Mouse (Mus musculus) left cerebral cortex, adult 8-10 months (tissue): ENCODE measurements around the gene Gria1. TPM values are rescaled to one million over a fixed set of nuclear protein-coding genes. Genes with fewer than 3 reads are reported as not detected.
A peak's percentile ranks its signal among the peaks of the same experiment; 100 is the strongest.

Experiments used
- DNase-seq, 2 experiments: peaks; one replicate each; pipeline ENCODE4 v3.0.0; 2022; ENCODE audit warnings: low spot score in 2 of 2
- total RNA-seq, 4 experiments: library from RNA; stranded (reverse); gene quantifications; 2 replicates each; pipeline ENCODE4 v1.2.4; 2022

Gene Gria1
- total RNA-seq, result 100 to 1,000 TPM; 226 to 288 (median 261) TPM

GRCm38 (mm10) chr11:57011024-57011690 is at the start of gene Gria1:
Gene Gria1 (plus strand): TSS chr11:57011387.
- DNase-seq, result no peak

- DNase-seq, result no peak
Observed at GRCm38 (mm10) chr11:56961751-56962150, 49.4 kb upstream of the Gria1 start.

GRCm38 (mm10) chr11:56972814-56973213 is 38.4 kb upstream of the Gria1 start:
- DNase-seq, result no peak

GRCm38 (mm10) chr11:56984321-56985000 is 26.7 kb upstream of the Gria1 start:
- no peak for DNase-seq

- no peak for DNase-seq
Observed at GRCm38 (mm10) chr11:56985457-56985856, 25.7 kb upstream of the Gria1 start.

DNA sequence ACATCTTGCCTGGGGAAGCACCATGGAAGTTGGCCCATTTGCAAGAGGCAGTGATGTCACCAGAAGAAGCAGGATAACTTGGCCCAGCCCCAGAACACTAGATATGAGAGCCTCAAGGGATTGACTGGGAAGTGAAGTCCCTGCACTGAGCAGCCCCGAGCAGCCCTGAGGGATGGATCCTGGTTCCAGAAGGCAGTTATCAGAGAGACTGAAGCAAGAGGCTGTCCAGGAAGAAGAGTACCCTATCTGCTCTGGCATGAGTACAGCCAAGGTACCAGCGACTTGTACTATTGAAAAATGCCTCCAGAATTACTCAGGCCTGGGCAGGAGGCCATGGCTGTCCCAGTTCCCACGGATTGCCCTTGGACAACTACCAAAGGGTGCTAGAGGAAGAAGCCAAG is 11.6 kb upstream of the Gria1 start:
- no peak for DNase-seq

- no peak for DNase-seq
Observed at GRCm38 (mm10) chr11:57004611-57005010, 6.6 kb upstream of the Gria1 start.

DNA sequence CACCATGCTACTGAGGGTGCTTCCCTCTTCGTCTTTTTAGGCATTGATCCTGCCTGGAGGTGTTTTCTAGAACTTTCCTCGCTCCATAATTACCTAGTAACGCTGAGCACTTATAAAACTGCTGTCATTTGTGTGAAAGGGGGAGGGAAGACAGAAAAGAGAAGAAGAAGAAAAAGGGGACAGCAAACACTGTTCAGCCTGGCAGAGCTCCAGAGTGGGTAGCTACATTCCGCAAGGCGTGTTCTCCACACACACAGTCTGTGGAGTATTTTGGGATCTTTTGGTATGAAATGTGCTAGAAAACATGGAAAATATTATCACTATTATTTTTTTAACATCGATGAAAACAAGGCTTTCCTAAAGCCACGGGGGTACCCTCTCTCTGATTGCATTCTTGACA is 5.8 kb upstream of the Gria1 start:
- DNase-seq, result no peak

- DNase-seq, result no peak
Observed at GRCm38 (mm10) chr11:57007790-57008189, 3.4 kb upstream of the Gria1 start.

DNA sequence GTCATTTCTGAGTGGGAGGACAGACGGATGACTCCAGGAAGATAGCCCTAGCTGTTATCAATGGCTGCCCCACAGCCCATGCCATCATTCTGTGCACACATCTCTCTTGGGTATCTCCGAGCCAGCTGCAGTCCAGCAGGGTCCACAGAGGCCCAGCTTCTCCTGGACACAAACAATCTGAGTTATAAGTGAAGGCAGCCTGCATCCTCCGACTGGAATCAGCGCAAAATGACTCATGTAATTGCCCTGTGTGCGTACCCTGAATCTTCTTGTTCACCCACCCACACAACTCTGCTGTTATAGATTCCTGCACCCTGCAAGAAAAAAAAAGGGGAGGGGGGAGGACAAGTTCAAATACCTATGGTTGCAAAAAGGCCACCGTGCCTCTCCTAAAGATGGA is 576 bp upstream of the Gria1 start:
- DNase-seq, result no peak

- DNase-seq, result peak; percentile 60 to 62
Observed at GRCm38 (mm10) chr11:57011691-57012039, 478 bp downstream of the Gria1 start.

DNA sequence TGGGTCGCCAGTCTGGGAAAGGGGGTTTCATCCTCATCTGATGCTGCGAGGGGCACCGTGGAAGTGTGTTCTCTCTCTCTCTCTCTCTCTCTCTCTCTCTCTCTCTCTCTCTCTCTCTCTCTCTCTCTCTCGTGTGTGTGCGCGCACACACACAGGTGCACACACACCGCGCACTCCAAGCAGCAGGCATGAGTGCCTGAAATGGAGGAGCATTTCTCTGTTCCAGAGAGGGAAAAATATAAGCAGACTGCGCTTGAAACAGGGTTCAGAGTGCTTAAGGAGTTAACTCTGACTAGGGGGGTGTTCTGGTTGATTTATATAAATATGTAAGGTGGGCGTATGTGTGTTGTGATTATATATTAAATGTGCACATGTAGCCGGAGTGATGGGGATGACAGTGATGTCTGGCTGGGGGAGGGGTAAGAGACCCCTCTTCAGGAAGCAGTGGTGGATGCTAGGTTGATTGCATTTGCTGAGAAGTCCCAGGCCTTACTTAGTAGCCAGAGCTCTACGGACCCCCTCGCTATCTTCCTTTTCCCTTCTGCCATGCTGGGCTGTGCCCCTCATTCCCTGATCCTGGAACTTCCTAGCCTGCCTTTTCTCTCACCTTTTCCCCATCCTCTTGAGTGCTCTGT is 1.2 kb downstream of the Gria1 start:
- DNase-seq, result no peak

DNA sequence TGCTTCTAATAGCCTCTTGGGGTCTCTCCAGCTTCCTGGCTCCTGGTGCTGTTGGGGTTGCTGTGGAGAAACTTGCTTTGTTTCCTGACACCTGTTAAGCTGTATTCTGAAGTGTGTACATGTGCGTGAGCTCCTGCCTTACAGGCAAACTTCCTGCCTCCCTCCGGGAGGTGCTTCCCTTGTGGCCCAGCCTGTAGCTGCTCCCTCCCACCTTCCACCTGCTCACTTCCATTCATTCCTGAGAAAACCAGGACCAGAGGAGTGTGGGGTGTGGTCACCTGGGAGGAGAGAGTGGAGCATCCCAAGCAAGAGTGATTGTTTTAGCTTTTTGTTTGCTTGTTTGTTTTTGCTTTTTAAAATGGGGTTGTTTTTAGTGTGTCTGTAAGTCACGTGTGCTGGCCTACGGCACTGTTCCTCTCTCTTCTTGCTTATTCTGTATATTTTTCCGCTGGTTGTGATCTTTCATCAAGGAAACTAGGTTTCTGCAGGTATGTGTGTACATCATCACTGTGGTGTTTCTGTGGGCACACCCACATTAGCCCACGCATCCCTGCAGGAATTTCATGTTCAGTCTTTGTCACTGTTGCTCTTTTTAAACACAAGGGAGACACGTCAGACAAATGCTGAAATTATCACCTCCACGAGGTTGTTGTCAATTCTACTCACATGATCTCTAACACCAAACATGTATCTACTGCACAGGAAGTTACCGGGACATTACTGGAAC is 2.4 kb downstream of the Gria1 start:
- peak in 1 of 2 experiments; percentile 43 for DNase-seq

DNA sequence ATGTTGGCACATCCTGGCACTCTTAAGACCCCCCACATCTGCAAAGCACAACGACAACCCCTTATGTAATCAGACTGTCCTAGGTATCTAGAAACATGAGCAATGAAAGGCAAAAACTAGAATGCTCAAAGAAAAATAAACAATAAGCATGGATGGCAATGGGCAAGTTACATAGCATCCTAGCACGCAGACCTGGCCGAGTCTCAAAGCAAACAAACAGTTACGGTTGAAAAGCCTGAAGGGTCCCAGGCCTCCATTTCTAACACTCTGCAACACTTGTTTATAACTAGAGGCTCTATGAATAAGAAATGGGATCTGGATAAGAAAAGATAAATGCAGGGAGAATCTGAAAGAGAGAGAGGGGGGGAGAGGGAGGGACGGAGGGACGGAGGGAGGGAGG is 3.2 kb downstream of the Gria1 start:
- no peak for DNase-seq

DNA sequence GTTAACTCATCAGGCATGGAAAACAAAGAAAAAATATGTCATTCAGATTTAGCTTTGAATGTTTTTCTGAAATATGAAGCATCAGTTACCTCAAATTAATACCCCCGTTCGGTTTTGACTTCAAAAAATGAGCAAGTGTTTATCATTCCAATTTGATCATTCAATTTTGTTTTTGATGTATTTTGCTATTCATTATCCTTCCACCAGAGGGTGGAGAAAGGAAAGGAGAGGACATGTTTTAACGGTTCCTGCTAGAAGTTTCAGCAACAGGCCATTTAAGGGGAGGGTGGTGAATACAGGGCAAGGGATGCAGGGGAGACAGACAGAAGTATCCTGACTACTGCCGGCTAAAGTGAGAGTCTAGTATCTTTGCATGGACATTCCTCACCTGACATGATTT is 7.3 kb downstream of the Gria1 start:
- DNase-seq, result no peak

DNA sequence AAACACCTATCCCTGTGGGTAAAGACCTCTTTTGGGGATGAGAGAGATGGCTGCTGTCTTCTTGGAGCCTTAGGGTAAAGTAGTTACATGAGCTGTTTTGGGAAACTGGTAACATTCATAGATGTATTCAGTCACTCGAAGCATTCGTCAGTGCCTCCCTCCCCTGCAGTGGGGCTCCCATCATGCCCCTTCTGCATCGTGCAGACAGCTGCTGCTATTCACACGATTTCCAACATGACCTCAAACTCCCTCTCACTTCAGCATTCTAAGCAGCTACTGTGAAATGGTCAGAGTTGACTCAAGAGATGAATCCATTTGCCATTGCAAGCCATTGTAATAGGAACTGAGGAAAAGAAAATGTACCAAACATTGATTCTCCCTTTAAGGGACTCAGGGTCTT is 11.2 kb downstream of the Gria1 start:
- no peak for DNase-seq

DNA sequence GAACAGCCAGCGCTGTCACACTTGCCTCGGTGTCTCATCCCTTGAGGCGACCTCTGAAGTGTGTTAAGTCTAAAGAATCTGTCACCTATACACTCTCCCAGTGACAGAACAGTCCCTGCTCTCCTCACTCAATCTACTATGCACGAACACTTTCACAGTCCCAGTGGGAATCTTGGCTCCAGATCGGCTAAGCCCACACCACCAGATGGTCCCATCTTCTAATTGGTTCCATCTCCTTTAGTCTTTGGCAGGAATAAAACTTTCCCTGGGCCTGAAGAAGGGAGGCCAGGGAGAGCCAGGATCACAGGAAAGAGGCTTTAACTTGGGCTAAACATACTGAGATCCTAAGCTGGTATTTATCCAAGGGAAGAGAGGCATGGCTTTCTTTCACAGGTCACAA is 19.3 kb downstream of the Gria1 start:
- peak in 1 of 2 experiments; percentile 78 for DNase-seq

GRCm38 (mm10) chr11:57038807-57039206 is 27.6 kb downstream of the Gria1 start:
- peak; percentile 50 to 91 for DNase-seq

GRCm38 (mm10) chr11:57039306-57039705 is 28.1 kb downstream of the Gria1 start:
- no peak for DNase-seq

- DNase-seq, result peak in 1 of 2 experiments; percentile 60
Observed at GRCm38 (mm10) chr11:57042057-57042456, 30.9 kb downstream of the Gria1 start.

DNA sequence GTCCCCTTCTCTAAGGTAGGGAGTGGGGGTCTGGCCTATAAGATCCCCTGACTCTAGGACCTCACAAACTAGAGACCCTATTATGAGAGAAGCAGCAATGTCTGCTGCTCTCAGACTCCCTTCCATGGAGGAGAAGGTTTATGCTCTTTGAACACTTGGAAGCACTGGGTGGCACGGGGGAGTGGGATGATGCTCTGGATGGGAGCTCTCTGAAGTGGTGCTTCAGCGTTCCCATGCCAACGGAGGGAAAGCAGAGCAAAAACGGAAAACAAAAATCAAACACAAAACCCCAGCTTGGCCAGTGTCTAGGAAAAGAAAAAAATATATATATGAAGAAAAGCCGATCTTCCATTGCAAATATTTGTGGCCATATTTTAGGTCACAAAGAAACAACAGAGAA is 33.0 kb downstream of the Gria1 start:
- peak in 1 of 2 experiments; percentile 56 for DNase-seq
